Mouse (Mus musculus) embryonic facial prominence, embryonic 13.5 days (tissue): Measurements from ENCODE around the gene Nrg3. TPM values are rescaled to one million over a fixed set of nuclear protein-coding genes. Genes with fewer than 3 reads are reported as not detected.

Source experiments
- ATAC-seq: fragments of 200-750 bp; cut with Nextera tagmentation; 2 replicates; pipeline ENCODE4 v1.8.0; 2017; ENCODE audit warnings: low read depth; ENCODE audit not compliant: insufficient number of reproducible peaks, insufficient read depth, low FRiP score, low TSS enrichment
- H3K27ac ChIP-seq: fragments of 300-500 bp; sonication (generic); 2 replicates; pipeline ENCODE4 v1.5.1; 2015; ENCODE audit warnings: moderate library complexity, mild to moderate bottlenecking, inconsistent platforms
- H3K27me3 ChIP-seq: fragments of 300-500 bp; sonication (generic); 2 replicates; pipeline ENCODE4 v1.6.1; 2015; ENCODE audit warnings: mild to moderate bottlenecking, inconsistent platforms
- H3K36me3 ChIP-seq: fragments of 300-500 bp; sonication (generic); 2 replicates; pipeline ENCODE4 v1.6.1; 2015; ENCODE audit warnings: mild to moderate bottlenecking, inconsistent platforms
- H3K4me1 ChIP-seq: fragments of 300-500 bp; sonication (generic); 2 replicates; pipeline ENCODE4 v1.6.1; 2015; ENCODE audit warnings: inconsistent platforms
- H3K4me2 ChIP-seq: fragments of 300-500 bp; sonication (generic); 2 replicates; pipeline ENCODE4 v1.6.1; 2015; ENCODE audit warnings: moderate library complexity, mild to moderate bottlenecking, inconsistent platforms
- H3K4me3 ChIP-seq: fragments of 300-500 bp; sonication (generic); 2 replicates; pipeline ENCODE4 v1.5.1; 2015; ENCODE audit warnings: mild to moderate bottlenecking, inconsistent platforms
- H3K9ac ChIP-seq: fragments of 300-500 bp; sonication (generic); 2 replicates; pipeline ENCODE4 v1.6.1; 2015; ENCODE audit warnings: mild to moderate bottlenecking, inconsistent platforms
- H3K9me3 ChIP-seq: fragments of 300-500 bp; sonication (generic); 2 replicates; pipeline ENCODE4 v1.6.1; 2016; ENCODE audit warnings: inconsistent platforms
- WGBS: fragments of 180-500 bp; shearing (Covaris S2); methylation state at CpG from one replicate; pipeline ENCODE4 v1.1.7; 2015; ENCODE audit warnings: mixed read lengths; 5-methylcytosine and 5-hydroxymethylcytosine counted together
- polyA plus RNA-seq: library from polyadenylated mRNA; unstranded; fragments of >200 nt; fragmentation: Nextera tagmentation; extraction: Ambion mirVana; gene quantifications from 2 replicates; pipeline ENCODE4 v1.2.1, GENCODE M21; 2015

The Nrg3 gene
- polyA plus RNA-seq, 1 experiment from 2014 or later: 0.17 TPM

DNA sequence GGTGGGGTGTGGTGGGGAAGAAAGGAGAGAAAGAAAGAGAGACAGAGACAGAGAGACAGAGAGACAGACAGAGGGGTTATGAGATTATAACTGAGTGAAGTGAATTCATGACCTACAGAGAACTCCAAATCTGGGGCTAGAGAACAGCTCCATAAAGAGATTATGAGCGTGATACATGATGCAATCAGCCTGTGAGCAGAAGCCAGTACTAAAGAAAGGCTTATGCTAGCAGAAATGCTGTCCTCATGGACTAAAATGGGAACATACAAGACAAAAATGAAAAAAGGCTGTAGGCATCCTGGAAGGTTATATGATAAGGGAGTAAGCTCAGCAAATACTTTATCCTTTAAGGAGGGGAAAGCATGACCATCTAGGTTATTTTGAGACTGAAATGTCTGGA, 99.7 kb downstream of the Nrg3 start:
- Histone ChIP-seq H3K4me1 (no peaks in the 10 kb centered on the region), H3K27ac (no peak overlapping the region), H3K27me3 (no peaks in the 10 kb centered on the region), H3K4me2 (no peak overlapping the region), H3K36me3 (no peaks in the 10 kb centered on the region), H3K4me3 (no peak overlapping the region), H3K9ac (no peak overlapping the region), H3K9me3 (no peaks in the 10 kb centered on the region)
- no peak for ATAC-seq
- 68% methylated on average over 1 of the region's 1 CpGs for WGBS

DNA sequence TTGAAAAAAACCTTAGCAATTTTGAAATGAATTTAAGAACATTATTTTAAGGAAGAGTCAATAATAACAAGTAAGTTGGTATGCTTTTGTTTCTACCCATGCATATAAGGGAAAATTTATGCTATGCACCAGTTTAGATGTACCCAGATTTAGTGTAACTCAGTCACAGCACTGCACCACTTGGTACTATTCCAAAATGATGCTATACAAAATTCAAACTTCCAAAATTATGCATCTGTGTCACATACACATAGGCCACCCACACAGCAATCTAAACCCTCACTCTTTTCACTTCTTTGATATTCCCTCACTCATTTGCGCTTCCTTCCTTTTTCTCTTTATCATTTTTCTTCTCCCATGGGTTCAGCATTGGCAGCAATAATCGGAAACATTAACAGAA, 116.6 kb downstream of the Nrg3 start:
- no peak for ATAC-seq
- no peak overlapping the region for H3K9ac ChIP-seq
- H3K4me3 ChIP-seq: no peak overlapping the region
- H3K4me2 ChIP-seq: no peak overlapping the region
- H3K36me3 ChIP-seq: no peaks in the 10 kb centered on the region
- H3K27ac ChIP-seq: no peak overlapping the region
- H3K27me3 ChIP-seq: no peaks in the 10 kb centered on the region
- H3K9me3 ChIP-seq: no peaks in the 10 kb centered on the region
- H3K4me1 ChIP-seq: no peaks in the 10 kb centered on the region
- WGBS: 92% methylated on average over 2 of the region's 2 CpGs

DNA sequence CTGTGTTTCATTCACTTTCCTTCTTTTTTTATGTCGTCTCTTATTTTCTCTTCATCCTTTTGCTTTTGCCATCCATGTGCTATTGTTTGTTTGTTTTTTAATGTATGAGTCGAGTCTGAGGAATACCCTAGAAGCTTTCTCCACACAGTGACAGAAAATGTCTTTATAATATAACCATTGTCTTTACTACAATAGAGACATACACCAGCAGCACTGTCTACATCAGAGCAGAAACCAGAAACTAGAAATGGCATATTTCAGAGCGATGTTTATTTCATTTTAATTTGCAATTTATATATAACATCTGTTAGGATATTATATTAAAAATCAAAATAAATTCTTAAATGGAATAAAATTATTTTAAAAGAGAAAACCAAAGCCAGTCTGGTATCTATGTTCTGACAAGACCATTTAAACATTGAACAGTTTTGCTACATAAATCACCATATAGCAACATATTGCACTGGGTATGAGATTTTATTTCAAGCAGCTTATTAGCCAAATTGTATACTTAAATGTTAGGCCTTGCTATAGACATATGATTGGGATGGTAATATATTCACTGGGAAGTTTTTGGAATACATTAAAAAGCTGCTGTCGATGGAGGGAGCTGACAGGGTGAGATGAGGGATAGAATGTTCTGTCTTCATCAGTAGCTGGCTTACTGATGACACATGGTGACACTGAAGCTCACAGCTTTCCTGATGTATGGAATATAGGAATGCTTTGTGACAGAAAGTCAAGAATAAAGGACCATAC, 120.7 kb downstream of the Nrg3 start:
- Histone ChIP-seq H3K27ac (no peak overlapping the region), H3K4me3 (no peak overlapping the region), H3K36me3 (no peaks in the 10 kb centered on the region), H3K9me3 (no peaks in the 10 kb centered on the region), H3K9ac (no peak overlapping the region), H3K27me3 (no peaks in the 10 kb centered on the region), H3K4me1 (no peaks in the 10 kb centered on the region), H3K4me2 (no peak overlapping the region)
- no peak for ATAC-seq
- WGBS: 69% methylated on average over 4 of the region's 4 CpGs

DNA sequence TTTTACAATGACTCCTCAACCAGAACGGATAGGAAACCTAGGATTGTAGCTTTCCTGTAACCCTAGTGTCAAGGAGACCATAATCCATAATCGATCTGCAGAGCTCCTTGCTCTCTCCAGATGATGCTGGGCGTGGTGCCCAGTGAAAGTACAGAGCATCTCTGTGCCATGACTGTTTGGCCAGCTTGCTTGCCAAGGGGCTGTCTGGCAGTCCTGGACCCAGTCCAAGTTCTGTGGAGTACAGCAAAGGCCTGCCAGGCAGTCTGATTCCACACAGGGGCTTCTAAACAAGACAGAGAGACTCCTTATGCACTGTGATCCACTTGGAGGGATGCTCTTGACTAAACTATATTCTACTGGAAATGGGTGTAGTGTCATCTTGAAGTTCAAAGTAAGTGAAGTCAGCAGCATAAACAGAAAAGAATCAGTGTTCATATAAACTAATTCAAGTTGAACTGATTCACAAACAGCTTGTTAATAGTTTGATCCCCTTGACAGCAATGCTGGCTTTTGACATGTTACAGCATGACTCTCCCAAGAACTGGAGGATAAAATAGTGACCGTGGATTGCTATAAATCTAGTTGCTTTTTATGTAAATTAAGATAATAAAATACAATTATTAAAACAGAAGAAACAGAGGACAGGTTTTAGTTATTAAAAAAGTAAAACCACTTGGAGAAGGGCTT, 155.3 kb downstream of the Nrg3 start:
- ATAC-seq: no peak

DNA sequence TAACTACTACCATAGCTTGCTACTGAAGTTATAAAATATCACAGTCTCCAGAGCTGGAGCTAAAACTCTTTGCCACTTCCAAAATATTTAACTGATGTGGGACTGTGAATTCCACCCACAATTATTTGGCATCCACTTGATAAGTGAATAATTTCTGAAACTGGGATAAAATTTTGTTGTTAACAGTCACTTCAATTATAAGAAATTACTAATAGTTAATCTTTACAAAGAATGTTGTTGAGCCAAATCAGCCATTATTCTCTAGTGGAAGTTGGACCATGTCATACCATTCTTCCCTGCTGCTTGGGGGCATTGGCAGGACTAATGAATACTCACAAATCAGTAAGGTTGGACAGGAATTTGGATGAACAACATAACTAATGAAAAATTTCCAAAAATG, 158.8 kb downstream of the Nrg3 start:
- Histone ChIP-seq H3K4me2 (no peak overlapping the region), H3K9me3 (no peaks in the 10 kb centered on the region; the same call in 1 of the 2 replicates), H3K9ac (no peak overlapping the region), H3K27ac (no peak overlapping the region), H3K36me3 (no peaks in the 10 kb centered on the region), H3K4me1 (no peaks in the 10 kb centered on the region), H3K27me3 (no peaks in the 10 kb centered on the region), H3K4me3 (no peak overlapping the region)
- no peak for ATAC-seq

More for the DNA sequence above, 155.3 kb downstream of the Nrg3 start:
- H3K4me3 ChIP-seq: no peak overlapping the region
- no peaks in the 10 kb centered on the region for H3K9me3 ChIP-seq
- no peak overlapping the region for H3K4me2 ChIP-seq
- 72% methylated on average over 4 of the region's 4 CpGs for WGBS
- no peaks in the 10 kb centered on the region for H3K27me3 ChIP-seq
- H3K27ac ChIP-seq: no peak overlapping the region
- H3K9ac ChIP-seq: no peak overlapping the region
- H3K36me3 ChIP-seq: no peaks in the 10 kb centered on the region
- H3K4me1 ChIP-seq: no peaks in the 10 kb centered on the region

DNA sequence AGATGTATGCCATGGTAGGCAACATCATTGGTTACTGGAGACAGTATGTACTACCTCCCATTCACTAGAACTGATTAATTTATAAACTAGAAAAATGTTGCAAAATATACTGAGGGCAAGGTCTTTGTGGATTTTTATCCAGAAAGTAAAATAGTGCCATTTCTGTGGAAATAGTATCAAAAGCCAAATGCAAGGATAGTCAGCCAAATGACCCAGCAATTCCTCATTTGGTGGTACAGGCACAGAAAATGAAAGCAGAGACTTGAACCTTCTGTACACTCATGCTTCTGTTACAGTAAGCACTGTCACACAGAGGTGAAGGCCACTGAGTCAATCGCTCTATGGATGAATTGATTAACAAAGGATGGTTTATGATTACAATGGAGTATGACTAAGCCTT, 207.8 kb downstream of the Nrg3 start:
- Histone ChIP-seq H3K4me2 (no peak overlapping the region), H3K9ac (no peak overlapping the region), H3K4me1 (no peaks in the 10 kb centered on the region), H3K4me3 (no peak overlapping the region), H3K36me3 (no peaks in the 10 kb centered on the region), H3K27ac (no peak overlapping the region), H3K9me3 (no peaks in the 10 kb centered on the region), H3K27me3 (no peaks in the 10 kb centered on the region)
- WGBS: 86% methylated on average over 1 of the region's 1 CpGs
- ATAC-seq: no peak

DNA sequence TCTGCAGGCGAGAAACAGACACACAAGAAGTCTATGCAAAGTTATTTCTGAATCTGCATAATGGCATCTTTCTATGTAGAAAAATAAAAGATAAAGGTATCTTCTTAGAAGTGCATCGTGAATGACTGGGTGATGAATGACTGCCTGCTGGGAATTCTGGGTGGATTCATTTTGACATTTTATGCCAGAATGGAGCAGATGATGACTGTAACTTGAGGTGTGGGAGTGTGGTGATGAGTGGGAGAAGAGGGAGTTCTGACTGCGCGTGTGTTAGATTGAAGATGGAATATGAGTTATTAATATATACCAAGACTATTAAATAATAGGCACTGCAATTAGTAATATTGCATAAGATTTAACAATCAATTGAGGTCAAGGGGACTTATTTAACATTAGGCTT, 208.5 kb downstream of the Nrg3 start:
- no peaks in the 10 kb centered on the region for H3K4me1 ChIP-seq
- 90% methylated on average over 4 of the region's 4 CpGs for WGBS
- H3K9me3 ChIP-seq: no peaks in the 10 kb centered on the region
- H3K27ac ChIP-seq: no peak overlapping the region
- no peak for ATAC-seq
- H3K36me3 ChIP-seq: no peaks in the 10 kb centered on the region
- H3K9ac ChIP-seq: no peak overlapping the region
- no peak overlapping the region for H3K4me2 ChIP-seq
- no peak overlapping the region for H3K4me3 ChIP-seq
- no peaks in the 10 kb centered on the region for H3K27me3 ChIP-seq

DNA sequence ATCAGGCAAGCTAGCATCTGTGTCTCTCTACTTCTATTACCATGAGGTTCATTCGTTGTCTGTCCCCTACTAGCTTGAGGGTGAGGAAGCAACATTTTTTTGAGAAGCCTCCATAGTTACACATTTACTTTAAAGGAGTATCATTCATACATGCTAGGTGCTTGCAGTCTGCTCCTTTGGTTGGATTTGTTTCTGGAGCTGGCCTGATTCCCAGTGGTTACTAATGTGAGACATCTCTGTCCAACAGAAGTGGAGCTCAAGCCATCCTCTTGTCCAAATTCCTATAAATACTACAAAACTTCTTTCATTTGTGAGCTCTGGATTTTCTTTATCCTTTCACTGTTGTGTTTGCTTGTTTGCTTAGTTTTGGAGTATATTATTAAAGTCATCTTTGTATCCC, 211.9 kb downstream of the Nrg3 start:
- Histone ChIP-seq H3K4me3 (no peak overlapping the region), H3K36me3 (no peaks in the 10 kb centered on the region), H3K27me3 (no peaks in the 10 kb centered on the region), H3K27ac (no peak overlapping the region), H3K9me3 (no peaks in the 10 kb centered on the region), H3K4me1 (no peaks in the 10 kb centered on the region), H3K4me2 (no peak overlapping the region), H3K9ac (no peak overlapping the region)
- no peak for ATAC-seq
- 86% methylated on average over 1 of the region's 1 CpGs for WGBS

DNA sequence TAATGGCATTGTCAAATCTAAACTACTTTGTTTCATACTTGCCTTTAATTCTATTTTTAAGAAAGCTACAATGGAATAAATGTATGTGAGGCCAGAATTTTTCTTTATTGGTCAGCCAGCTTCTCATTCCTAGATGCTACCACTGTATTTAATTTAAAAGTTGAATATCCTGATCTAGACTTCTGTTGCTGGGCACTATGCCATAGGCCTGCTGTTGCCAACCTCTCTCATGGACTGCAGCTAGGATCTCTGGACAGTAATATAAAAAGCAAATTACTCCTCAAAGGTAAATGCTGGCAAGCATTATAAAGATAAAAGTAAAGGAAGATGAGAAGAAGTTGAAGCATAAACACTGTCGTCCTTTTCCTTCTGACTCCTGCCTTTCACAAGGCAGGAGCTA, 217.5 kb downstream of the Nrg3 start:
- ATAC-seq: no peak

DNA sequence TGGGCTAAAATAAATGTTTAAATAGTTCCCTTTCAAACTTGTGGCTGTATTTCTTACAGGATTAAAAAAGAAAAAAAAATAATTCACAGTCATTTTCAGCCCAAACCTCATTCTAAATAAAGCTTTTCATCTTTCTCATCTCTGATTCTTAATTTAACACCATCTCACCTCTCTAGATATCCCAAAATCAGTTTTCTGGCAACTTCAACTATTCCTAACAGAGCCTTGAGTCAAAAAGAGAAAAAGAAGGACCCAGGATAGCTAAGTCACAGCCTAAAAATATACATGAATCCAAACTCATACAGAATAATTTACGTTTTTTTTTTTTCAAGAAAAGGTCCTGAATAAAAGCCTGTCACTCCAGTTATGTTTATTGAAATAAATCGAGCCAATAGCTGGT, 232.6 kb downstream of the Nrg3 start:
- Histone ChIP-seq H3K27me3 (no peaks in the 10 kb centered on the region), H3K9me3 (no peaks in the 10 kb centered on the region), H3K4me1 (no peaks in the 10 kb centered on the region), H3K36me3 (no peaks in the 10 kb centered on the region), H3K4me2 (no peak overlapping the region), H3K4me3 (no peak overlapping the region), H3K9ac (no peak overlapping the region), H3K27ac (no peak overlapping the region)
- 69% methylated on average over 2 of the region's 2 CpGs for WGBS
- ATAC-seq: no peak

More for the DNA sequence above, 217.5 kb downstream of the Nrg3 start:
- H3K27ac ChIP-seq: no peak overlapping the region
- H3K9ac ChIP-seq: no peak overlapping the region
- no peak overlapping the region for H3K4me3 ChIP-seq
- no peaks in the 10 kb centered on the region for H3K9me3 ChIP-seq
- no peak overlapping the region for H3K4me2 ChIP-seq
- no peaks in the 10 kb centered on the region for H3K36me3 ChIP-seq
- WGBS: 58% methylated on average over 1 of the region's 1 CpGs
- H3K27me3 ChIP-seq: no peaks in the 10 kb centered on the region
- H3K4me1 ChIP-seq: no peaks in the 10 kb centered on the region

DNA sequence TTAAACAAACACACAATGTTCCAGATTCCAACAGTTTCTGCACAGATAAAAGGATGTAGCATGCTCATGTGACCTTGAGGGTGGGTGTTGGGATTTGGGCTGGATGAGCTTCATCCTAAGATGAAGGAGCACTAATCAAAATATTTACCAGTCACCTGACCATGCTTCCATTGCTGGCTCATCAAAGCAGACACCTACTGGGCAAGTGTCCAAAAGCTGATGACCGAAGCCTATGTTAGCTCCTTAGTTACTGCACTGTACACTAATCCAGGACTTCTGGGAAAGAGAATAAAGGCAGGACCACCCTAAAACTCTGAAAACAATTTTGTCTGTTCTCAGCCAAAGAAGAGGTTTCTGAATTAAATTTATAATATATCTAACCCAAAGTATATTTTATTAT, 261.4 kb downstream of the Nrg3 start:
- Histone ChIP-seq H3K9ac (no peak overlapping the region), H3K4me2 (no peak overlapping the region), H3K9me3 (no peaks in the 10 kb centered on the region), H3K36me3 (no peaks in the 10 kb centered on the region), H3K27me3 (no peaks in the 10 kb centered on the region), H3K27ac (no peak overlapping the region), H3K4me1 (no peaks in the 10 kb centered on the region), H3K4me3 (no peak overlapping the region)
- WGBS: 85% methylated on average over 1 of the region's 1 CpGs
- no peak for ATAC-seq

DNA sequence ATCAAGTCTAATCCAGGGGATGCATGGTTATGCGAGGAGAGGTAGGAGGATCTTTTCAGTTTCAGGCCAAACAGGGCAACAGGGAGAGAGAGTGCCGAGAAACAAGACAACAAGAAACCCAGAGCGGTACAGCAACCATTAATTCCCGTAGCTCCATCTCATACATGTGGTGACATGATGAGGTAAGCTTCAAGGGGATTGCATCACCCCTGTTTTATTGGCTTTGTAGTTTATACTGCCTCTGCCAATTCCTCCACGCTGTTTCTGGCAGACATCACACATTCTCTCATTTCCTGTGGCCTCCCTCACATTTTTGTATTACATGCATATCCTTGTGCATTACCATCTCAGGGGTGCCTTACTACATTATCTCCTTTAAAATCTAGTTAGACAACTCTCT, 280.9 kb downstream of the Nrg3 start:
- no peak overlapping the region for H3K27ac ChIP-seq
- no peak overlapping the region for H3K9ac ChIP-seq
- H3K36me3 ChIP-seq: no peaks in the 10 kb centered on the region
- WGBS: 57% methylated on average over 5 of the region's 5 CpGs
- no peaks in the 10 kb centered on the region for H3K27me3 ChIP-seq
- H3K4me3 ChIP-seq: no peak overlapping the region
- H3K4me2 ChIP-seq: no peak overlapping the region
- no peak for ATAC-seq
- H3K9me3 ChIP-seq: no peaks in the 10 kb centered on the region
- H3K4me1 ChIP-seq: no peaks in the 10 kb centered on the region
